Mouse (Mus musculus) myocyte (in vitro differentiated cells): ENCODE results near the gene Npas1. TPM values are rescaled to one million over a fixed set of nuclear protein-coding genes. Genes with fewer than 3 reads are reported as not detected.
A peak's percentile ranks its signal among the peaks of the same experiment; 100 is the strongest.

Experiments
- H3K27me3 ChIP-seq: one replicate; pipeline ENCODE4 v1.6.1; 2011; ENCODE audit not compliant: control insufficient read depth, insufficient read depth, insufficient read length
- H3K36me3 ChIP-seq: one replicate; pipeline ENCODE4 v1.6.1; 2011; ENCODE audit not compliant: control insufficient read depth, insufficient read depth
- H3K4me2 ChIP-seq: one replicate; pipeline ENCODE4 v1.6.1; 2011; ENCODE audit warnings: low read depth, control low read depth
- H3K4me3 ChIP-seq: one replicate; pipeline ENCODE4 v1.5.1; 2011; ENCODE audit warnings: mild to moderate bottlenecking, control low read depth, moderate library complexity
- H3K79me2 ChIP-seq: one replicate; pipeline ENCODE4 v1.6.1; 2011; ENCODE audit not compliant: control insufficient read depth, insufficient read depth
- H3ac ChIP-seq: one replicate; pipeline ENCODE4 v1.6.1; 2011; ENCODE audit not compliant: control insufficient read depth, insufficient read length
- CEBPB ChIP-seq: IDR thresholded peaks from 2 replicates; pipeline ENCODE4 v1.6.1; 2011; ENCODE audit warnings: mild to moderate bottlenecking, moderate library complexity; ENCODE audit not compliant: poor library complexity, insufficient read depth, severe bottlenecking
- E2F4 ChIP-seq: IDR thresholded peaks from one replicate; pipeline ENCODE4 v1.6.1; 2011; ENCODE audit warnings: mild to moderate bottlenecking, control low read depth, moderate library complexity; ENCODE audit not compliant: insufficient read depth
- MAX ChIP-seq: IDR thresholded peaks from one replicate; pipeline ENCODE4 v1.6.1; 2011; ENCODE audit warnings: low read depth, mild to moderate bottlenecking, control low read depth
- MYOD1 ChIP-seq, 3 experiments: IDR thresholded peaks; one replicate each; pipeline ENCODE4 v1.6.1; 2011; ENCODE audit warnings: control low read depth in 2 of 3, low read depth in 2 of 3, mild to moderate bottlenecking in 2 of 3, moderate library complexity in 1 of 3; ENCODE audit not compliant: insufficient read length in 2 of 3, control insufficient read depth in 1 of 3
- MYOG ChIP-seq, 3 experiments: IDR thresholded peaks; one replicate each; pipeline ENCODE4 v1.6.1; 2011; ENCODE audit warnings: control low read depth in 2 of 3, low read depth in 2 of 3, mild to moderate bottlenecking in 2 of 3; ENCODE audit not compliant: insufficient read length in 2 of 3, control insufficient read depth in 1 of 3, insufficient read depth in 1 of 3
- POLR2A ChIP-seq: IDR thresholded peaks from one replicate; pipeline ENCODE4 v1.6.1; 2011; ENCODE audit warnings: low read depth, mild to moderate bottlenecking, control low read depth, moderate library complexity; ENCODE audit not compliant: insufficient read length
- POLR2AphosphoS2 ChIP-seq: IDR thresholded peaks from one replicate; pipeline ENCODE4 v1.6.1; 2011; ENCODE audit warnings: low read depth, control low read depth; ENCODE audit not compliant: insufficient read length
- REST ChIP-seq: IDR thresholded peaks from one replicate; pipeline ENCODE4 v1.6.1; 2011; ENCODE audit warnings: mild to moderate bottlenecking, control low read depth, moderate library complexity; ENCODE audit not compliant: insufficient read depth, insufficient read length
- SRF ChIP-seq: IDR thresholded peaks from one replicate; pipeline ENCODE4 v1.6.1; 2011; ENCODE audit warnings: low read depth; ENCODE audit not compliant: control insufficient read depth, insufficient read length
- TCF12 ChIP-seq: IDR thresholded peaks from one replicate; pipeline ENCODE4 v1.6.1; 2011; ENCODE audit warnings: mild to moderate bottlenecking, control low read depth; ENCODE audit not compliant: poor library complexity, insufficient read depth, severe bottlenecking
- TCF3 ChIP-seq: IDR thresholded peaks from one replicate; pipeline ENCODE4 v1.6.1; 2011; ENCODE audit warnings: low read depth, control low read depth; ENCODE audit not compliant: insufficient read length
- USF1 ChIP-seq: IDR thresholded peaks from one replicate; pipeline ENCODE4 v1.6.1; 2011; ENCODE audit warnings: low read depth, mild to moderate bottlenecking, control low read depth, moderate library complexity
- polyA plus RNA-seq: library from polyadenylated mRNA; unstranded; fragments of >200 nt; fragmentation: generic; extraction: Trizol; gene quantifications from one replicate; pipeline ENCODE4 v1.2.1, GENCODE M21; 2012; ENCODE audit warnings: missing spikeins

Gene Npas1
- polyA plus RNA-seq, 1 experiment = 0.18 TPM

DNA sequence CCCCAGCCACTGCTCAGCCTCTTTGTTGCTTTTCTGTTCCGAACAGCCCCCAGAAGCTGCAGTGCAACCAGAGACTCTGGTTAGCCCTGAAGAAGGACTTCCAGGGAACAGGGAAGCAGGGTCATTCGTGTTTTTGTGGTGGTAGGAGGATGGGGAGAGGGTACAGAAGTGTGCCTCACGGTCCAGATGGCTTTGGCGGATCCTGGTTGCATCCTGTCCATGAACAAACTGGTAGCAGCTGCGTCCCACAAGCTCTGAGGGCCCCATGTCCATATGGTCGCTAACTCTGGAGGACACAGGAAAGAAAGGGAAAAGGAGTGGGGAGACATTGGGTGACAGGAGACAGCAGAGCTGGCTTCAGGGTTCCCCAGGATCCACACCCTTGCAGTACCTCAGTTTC lies 16.4 kb downstream of the Npas1 start:
- TF ChIP-seq POLR2A (no peak), E2F4 (no peak), REST (no peak), TCF12 (no peak), USF1 (no peak)
- Histone ChIP-seq H3K4me2 (no peak overlapping the region), H3K79me2 (no peaks in the 10 kb centered on the region), H3K36me3 (no peaks in the 10 kb centered on the region), H3K27me3 (peaks cover 7% of the 10 kb centered on the region), H3K4me3 (no peak overlapping the region), H3ac (no peak overlapping the region)

DNA sequence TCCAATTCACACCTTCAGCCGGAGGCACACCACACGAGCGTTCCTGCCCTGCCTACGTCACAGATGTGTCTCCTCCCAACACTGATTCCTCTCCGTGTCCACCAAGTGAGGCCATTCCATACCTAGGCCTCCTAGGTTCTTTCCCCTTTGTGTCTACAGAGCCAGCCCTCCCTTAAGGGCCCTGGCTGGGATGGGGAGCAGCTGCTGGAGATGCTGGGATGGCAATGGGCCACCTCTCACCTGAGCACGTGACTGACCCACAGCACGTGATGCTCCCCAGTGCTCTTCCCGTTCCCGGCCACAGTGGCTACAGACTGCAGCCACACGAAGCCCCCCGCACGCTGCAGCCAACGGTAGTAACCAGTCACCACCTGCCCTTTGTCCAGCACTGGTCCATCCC lies 17.0 kb downstream of the Npas1 start:
- H3ac ChIP-seq = no peak overlapping the region
- no peaks in the 10 kb centered on the region for H3K79me2 ChIP-seq
- H3K4me3 ChIP-seq = no peak overlapping the region
- no peak overlapping the region for H3K4me2 ChIP-seq
- TF ChIP-seq E2F4 = no peak
- no peak for TF ChIP-seq MAX
- TF ChIP-seq POLR2AphosphoS2 = no peak
- no peak for TF ChIP-seq REST
- no peak for TF ChIP-seq USF1
- TF ChIP-seq MYOD1 (IDR thresholded peaks at IDR 0.05; ENCODE audit: control insufficient read depth in 1 of 3, insufficient read length in 2 of 3, low read depth in 2 of 3) = no peak
- TF ChIP-seq TCF3 = no peak
- no peak for TF ChIP-seq MYOG (IDR thresholded peaks at IDR 0.05; ENCODE audit: control insufficient read depth in 1 of 3, insufficient read depth in 1 of 3, insufficient read length in 2 of 3, low read depth in 2 of 3)
- no peaks in the 10 kb centered on the region for H3K36me3 ChIP-seq
- peaks cover 7% of the 10 kb centered on the region for H3K27me3 ChIP-seq

DNA sequence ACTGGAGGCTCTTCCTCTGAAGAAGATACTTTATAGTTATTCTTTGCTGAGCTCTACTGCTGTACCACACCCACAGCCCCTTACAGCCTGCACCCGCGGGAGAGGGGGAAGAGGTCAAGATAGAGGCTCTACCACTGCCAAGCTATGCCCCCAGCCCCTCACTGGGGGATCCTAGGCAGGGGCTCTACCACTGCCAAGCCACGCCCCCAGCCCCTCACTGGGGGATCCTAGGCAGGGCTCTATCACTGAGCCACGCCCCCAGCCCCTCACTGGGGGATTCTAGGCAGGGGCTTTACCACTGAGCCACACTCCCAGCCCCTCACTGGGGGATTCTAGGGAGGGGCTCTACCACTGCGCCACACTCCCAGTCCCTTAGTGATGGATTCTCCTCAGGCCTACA lies 21.2 kb downstream of the Npas1 start:
- H3K4me2 ChIP-seq = no peak overlapping the region
- H3K4me3 ChIP-seq = no peak overlapping the region
- no peaks in the 10 kb centered on the region for H3K36me3 ChIP-seq
- peaks cover 7% of the 10 kb centered on the region for H3K27me3 ChIP-seq
- no peak for TF ChIP-seq TCF12
- TF ChIP-seq TCF3 = no peak
- no peak for TF ChIP-seq POLR2AphosphoS2
- TF ChIP-seq MAX = no peak
- TF ChIP-seq E2F4 = no peak
- no peak for TF ChIP-seq REST
- TF ChIP-seq MYOD1 (IDR thresholded peaks at IDR 0.05; ENCODE audit: control insufficient read depth in 1 of 3, insufficient read length in 2 of 3, low read depth in 2 of 3) = no peak
- TF ChIP-seq POLR2A = no peak
- no peak for TF ChIP-seq SRF
- TF ChIP-seq MYOG (IDR thresholded peaks at IDR 0.05; ENCODE audit: control insufficient read depth in 1 of 3, insufficient read depth in 1 of 3, insufficient read length in 2 of 3, low read depth in 2 of 3) = no peak
- no peak for TF ChIP-seq CEBPB
- no peak for TF ChIP-seq USF1
- H3ac ChIP-seq = no peak overlapping the region
- H3K79me2 ChIP-seq = no peaks in the 10 kb centered on the region

DNA sequence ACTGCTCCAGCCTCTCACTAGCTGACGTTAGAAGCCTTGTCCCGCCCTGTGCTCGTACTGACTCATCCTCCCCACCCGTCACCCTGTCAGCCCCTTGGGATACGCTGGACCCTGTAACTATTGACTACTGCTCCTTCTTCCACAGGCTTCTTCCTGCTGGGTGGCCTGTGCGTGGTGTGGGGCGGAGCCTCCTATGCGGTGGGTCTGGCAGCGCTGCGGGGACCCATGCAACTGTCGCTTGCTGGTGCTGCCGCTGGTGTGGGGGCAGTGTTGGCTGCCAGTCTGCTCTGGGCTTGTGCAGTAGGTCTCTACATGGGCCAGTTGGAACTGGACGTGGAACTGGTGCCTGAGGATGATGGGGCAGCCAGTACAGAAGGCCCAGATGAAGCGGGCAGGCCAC lies 22.5 kb downstream of the Npas1 start:
- H3K27me3 ChIP-seq = no peaks in the 10 kb centered on the region
- no peak overlapping the region for H3K4me3 ChIP-seq
- no peaks in the 10 kb centered on the region for H3K36me3 ChIP-seq
- TF ChIP-seq TCF12 (no peak), REST (no peak), MAX (no peak), SRF (no peak), TCF3 (no peak), USF1 (no peak), CEBPB (no peak), MYOG (IDR thresholded peaks at IDR 0.05; ENCODE audit: control insufficient read depth in 1 of 3, insufficient read depth in 1 of 3, insufficient read length in 2 of 3, low read depth in 2 of 3) (no peak), POLR2A (no peak), POLR2AphosphoS2 (no peak), MYOD1 (IDR thresholded peaks at IDR 0.05; ENCODE audit: control insufficient read depth in 1 of 3, insufficient read length in 2 of 3, low read depth in 2 of 3) (no peak), E2F4 (no peak)
- H3ac ChIP-seq = no peak overlapping the region
- no peaks in the 10 kb centered on the region for H3K79me2 ChIP-seq
- no peak overlapping the region for H3K4me2 ChIP-seq

DNA sequence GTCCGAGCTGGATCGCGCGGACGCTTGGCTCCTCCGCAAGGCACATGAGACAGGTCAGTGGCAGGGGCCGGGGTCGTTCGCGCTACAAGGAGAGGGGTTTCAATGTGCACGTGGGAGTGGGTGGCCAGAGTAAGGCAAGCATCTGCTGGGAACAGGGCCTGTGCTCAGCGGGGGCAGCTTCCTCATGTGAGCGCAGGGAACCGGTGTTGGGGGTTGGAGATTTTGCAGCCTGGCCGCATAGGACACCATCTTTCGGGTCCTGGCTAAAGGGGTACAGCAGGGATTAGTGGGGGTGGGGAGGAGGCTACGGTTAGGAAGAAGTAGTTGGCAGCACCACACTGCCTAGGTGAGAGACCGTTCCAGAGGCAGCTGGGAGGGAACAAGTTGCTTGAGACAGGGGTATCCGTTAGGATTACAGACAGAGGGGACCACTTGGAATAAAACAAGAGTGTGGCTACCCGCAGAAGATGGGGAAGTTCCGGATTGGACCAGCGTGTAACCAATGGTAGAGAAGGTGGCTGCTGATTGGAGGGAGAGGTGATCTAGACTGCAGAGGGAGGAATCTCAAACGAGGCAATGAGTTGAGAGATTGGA lies 24.3 kb downstream of the Npas1 start:
- peak overlapping the region; percentile 43 for H3K4me3 ChIP-seq
- H3K36me3 ChIP-seq = no peaks in the 10 kb centered on the region
- H3ac ChIP-seq = peak overlapping the region; percentile 22
- no peaks in the 10 kb centered on the region for H3K27me3 ChIP-seq
- H3K79me2 ChIP-seq = no peaks in the 10 kb centered on the region
- H3K4me2 ChIP-seq = peak overlapping the region; percentile 67
- TF ChIP-seq MYOD1 (IDR thresholded peaks at IDR 0.05; ENCODE audit: control insufficient read depth in 1 of 3, insufficient read length in 2 of 3, low read depth in 2 of 3) (no peak), POLR2A (peak; percentile 7), TCF3 (no peak), USF1 (no peak)
